Mouse (Mus musculus) layer of hippocampus, adult 2 months (tissue): Measurements from ENCODE around the gene Pcnx2. TPM values are rescaled to one million over a fixed set of nuclear protein-coding genes. Genes with fewer than 3 reads are reported as not detected.

ENCODE experiments used
- DNase-seq, 2 experiments: peaks; one replicate each; pipeline ENCODE4 v3.0.0; 2022; ENCODE audit warnings: low spot score in 2 of 2
- H3K27ac ChIP-seq: fragments of 200-600 bp; 2 replicates; pipeline ENCODE4 v1.8.1; 2022
- H3K4me3 ChIP-seq: fragments of 200-600 bp; 2 replicates; pipeline ENCODE4 v1.8.1; 2022; ENCODE audit warnings: mild to moderate bottlenecking
- CTCF ChIP-seq: fragments of 200-600 bp; conservative IDR thresholded peaks from 2 replicates; pipeline ENCODE4 v1.8.1; 2022; ENCODE audit warnings: antibody characterized with exemption, mild to moderate bottlenecking, moderate library complexity
- total RNA-seq, 2 experiments: library from RNA; stranded (reverse); gene quantifications; 2 replicates each; pipeline ENCODE4 v1.2.3; 2021

Pcnx2 gene
- total RNA-seq, 2 experiments from 2014 or later: 66.8 to 69.1 TPM

DNA sequence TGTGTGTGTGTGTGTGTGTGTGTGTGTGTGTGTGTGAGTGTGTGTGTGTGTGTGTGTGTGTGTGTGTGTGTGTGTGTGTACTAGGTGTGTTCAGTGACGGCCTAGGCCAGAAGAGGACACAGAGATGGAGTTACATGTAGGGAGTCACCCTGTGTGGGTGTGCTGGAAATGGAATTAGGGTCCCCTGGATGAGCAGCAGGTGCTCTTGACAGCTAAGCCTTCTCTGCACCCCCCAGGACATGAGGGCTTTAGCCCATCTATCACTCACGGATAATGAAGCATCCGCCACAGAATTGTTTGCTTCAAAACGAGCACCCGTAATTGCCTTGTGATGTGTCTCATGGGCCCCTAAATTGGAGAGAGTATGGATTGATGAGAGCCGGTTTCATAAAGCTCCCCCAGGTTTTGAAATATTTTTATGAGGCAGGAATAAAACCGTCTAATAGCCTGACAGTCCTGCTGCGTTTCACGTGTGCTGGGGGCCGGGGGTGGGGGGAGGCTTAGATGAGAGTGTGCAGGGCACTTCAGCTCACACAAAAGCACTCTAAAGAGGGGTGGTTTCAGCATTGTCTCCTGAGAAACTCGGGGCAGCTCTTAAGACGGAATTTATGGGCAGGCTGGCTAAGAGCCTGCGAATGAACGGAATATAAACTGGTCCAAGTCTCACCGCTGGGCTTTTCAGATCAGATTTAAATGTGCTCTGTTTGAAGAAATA lies 54.8 kb downstream of the Pcnx2 start:
- Histone ChIP-seq H3K4me3 (no peak overlapping the region), H3K27ac (no peak overlapping the region)
- no peak for DNase-seq
- TF ChIP-seq CTCF: no peak

GRCm38 (mm10) chr8:125842158-125842557 lies 56.0 kb downstream of the Pcnx2 start:
- TF ChIP-seq CTCF: no peak

DNA sequence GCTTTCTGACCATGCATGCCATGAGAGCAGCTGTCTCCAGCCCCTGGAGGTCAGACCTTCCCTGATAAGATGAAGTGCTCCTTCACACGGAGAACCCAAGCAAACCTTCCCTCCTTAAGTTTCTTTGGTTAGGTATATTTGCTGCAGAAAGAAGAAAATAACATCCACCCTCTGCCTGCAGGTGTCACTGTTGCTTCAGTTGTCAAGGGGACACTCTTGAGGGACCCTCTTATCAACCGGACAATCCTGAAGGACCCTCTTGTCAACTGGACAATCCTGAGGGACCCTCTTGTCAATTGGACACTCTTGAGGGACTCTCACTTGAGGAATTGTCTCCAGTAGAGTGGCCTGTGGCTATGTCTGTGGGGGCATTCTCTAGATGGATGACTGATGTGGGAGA lies 73.4 kb downstream of the Pcnx2 start:
- TF ChIP-seq CTCF: peak; percentile 75
- no peak for DNase-seq
- peak overlapping the region; percentile 81 for H3K27ac ChIP-seq
- no peak overlapping the region for H3K4me3 ChIP-seq

More at GRCm38 (mm10) chr8:125842158-125842557, 56.0 kb downstream of the Pcnx2 start:
- Histone ChIP-seq H3K4me3 (no peak overlapping the region), H3K27ac (no peak overlapping the region)
- DNase-seq: no peak

DNA sequence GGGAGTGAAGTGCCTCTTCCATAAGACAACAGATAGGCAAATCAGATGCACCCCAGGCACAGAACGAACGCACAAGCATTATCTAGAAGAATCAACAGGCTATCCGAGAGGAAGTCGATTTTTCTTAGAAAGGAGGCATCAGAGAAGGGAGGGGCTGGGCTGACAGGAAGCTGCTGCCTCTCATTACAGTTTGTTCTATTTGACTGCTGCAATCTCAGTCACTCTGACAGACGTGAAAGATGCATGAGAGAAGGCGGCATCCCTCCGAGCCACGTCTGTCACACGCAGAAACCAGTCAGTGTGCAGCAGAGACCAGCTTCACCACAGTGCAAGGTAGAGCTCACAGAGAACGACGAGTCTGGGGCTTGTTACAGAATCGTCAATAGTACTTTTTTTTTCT lies 74.4 kb downstream of the Pcnx2 start:
- Histone ChIP-seq H3K4me3 (no peak overlapping the region), H3K27ac (peak overlapping the region; percentile 81)
- no peak for TF ChIP-seq CTCF
- peak; percentile 60 to 79 for DNase-seq

DNA sequence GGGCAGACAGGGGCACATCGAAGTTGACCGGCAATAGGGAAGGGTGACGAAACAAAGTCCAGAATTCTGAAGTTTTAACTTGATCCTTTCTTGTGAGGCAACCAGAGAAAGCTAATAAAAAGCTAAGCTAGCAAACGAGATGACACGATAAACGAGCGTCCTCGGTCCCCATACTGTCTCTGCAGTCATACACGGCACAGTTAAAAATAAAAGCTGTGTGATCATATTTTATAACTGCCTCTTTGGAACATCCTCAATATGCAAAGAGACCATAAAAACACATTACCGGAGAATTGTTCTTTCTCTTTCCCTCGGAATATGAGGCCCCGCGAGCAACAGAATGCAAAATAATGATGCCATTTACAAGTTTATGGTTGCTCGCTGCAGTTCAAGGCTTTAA lies 76.1 kb downstream of the Pcnx2 start:
- no peak for DNase-seq
- no peak for TF ChIP-seq CTCF
- Histone ChIP-seq H3K4me3 (no peak overlapping the region), H3K27ac (peak overlapping the region; percentile 81; the same call in 1 of the 2 replicates)

DNA sequence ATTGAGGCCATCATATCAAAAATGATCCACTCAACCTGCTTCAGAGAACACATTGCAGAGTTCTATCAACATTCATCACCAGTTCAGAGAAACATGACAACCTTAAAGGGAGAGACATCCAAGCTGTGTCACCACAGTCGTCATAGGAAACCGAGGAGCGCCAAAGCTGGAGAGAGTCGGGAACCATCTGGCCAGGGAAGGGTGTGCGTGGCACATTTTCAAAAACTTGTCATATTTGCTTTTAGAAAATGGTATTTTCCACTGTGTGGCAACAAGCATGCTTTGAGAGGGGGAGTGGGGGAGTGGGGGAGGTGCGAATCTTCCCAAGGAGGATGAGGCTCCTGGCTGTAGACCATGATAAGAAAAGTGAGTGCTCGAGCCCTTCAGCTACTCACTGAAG lies 78.3 kb downstream of the Pcnx2 start:
- TF ChIP-seq CTCF: no peak
- H3K27ac ChIP-seq: peak overlapping the region; percentile 84
- peak; percentile 81 to 84 for DNase-seq
- H3K4me3 ChIP-seq: no peak overlapping the region

GRCm38 (mm10) chr8:125818796-125819195 lies 79.3 kb downstream of the Pcnx2 start:
- Histone ChIP-seq H3K4me3 (no peak overlapping the region), H3K27ac (peak overlapping the region; percentile 84)
- no peak for TF ChIP-seq CTCF
- no peak for DNase-seq

- no peak for DNase-seq
- Histone ChIP-seq H3K27ac (no peak overlapping the region), H3K4me3 (no peak overlapping the region)
- TF ChIP-seq CTCF: no peak
Observed at GRCm38 (mm10) chr8:125816742-125817141, 81.4 kb downstream of the Pcnx2 start.

GRCm38 (mm10) chr8:125808826-125809225 lies 89.3 kb downstream of the Pcnx2 start:
- DNase-seq: peak; percentile 57 to 80
- TF ChIP-seq CTCF: no peak
- Histone ChIP-seq H3K4me3 (no peak overlapping the region), H3K27ac (peak overlapping the region; percentile 86)

DNA sequence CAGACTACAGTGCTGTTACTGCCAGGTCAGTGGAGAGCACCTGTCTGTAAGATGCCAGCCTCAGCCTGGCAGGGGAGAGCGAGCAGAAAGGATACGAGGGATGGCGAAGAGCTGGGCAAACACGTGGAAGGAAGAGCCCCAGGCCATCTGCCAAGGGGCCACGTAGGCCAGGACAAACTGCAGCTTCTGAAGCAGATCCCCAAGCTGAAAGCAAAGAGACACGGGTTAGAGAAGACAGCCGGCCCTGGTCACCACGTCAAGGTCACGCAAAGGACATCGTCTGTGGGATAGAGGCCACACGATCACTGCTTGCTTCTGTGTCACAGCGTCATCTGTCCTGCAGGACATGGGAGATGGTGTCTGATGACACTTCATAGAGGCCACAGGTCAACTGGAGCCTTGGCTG lies 90.2 kb downstream of the Pcnx2 start:
- no peak for TF ChIP-seq CTCF
- DNase-seq: no peak
- Histone ChIP-seq H3K4me3 (no peak overlapping the region), H3K27ac (peak overlapping the region; percentile 59)

GRCm38 (mm10) chr8:125806459-125806858 lies 91.7 kb downstream of the Pcnx2 start:
- peak overlapping the region; percentile 59 for H3K27ac ChIP-seq
- no peak overlapping the region for H3K4me3 ChIP-seq
- TF ChIP-seq CTCF: no peak
- peak in 1 of 2 experiments; percentile 45 for DNase-seq

DNA sequence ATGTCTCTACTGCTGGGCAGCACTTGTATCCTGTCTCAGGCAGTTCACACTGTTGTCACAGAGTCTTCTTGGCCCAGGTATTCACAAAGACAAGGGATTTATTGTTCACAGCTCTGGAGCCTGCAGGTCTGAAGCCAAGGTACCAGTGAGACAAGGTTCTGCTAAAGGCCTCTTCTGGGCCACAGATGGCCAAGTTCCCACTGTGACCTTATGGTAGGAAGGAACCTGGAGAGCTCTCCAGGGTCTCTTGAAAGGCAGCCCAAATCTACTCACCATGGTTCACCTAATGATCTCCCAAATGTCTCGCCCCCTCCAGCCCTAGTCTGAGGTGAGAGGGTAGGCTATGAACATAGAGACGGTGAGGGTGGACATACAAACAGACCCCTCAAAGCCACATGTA lies 101.1 kb downstream of the Pcnx2 start:
- DNase-seq: no peak
- H3K27ac ChIP-seq: no peak overlapping the region
- TF ChIP-seq CTCF: no peak
- H3K4me3 ChIP-seq: no peak overlapping the region

- Histone ChIP-seq H3K4me3 (no peak overlapping the region), H3K27ac (no peak overlapping the region)
- TF ChIP-seq CTCF: no peak
- DNase-seq: no peak
Observed at GRCm38 (mm10) chr8:125795341-125795740, 102.8 kb downstream of the Pcnx2 start.

DNA sequence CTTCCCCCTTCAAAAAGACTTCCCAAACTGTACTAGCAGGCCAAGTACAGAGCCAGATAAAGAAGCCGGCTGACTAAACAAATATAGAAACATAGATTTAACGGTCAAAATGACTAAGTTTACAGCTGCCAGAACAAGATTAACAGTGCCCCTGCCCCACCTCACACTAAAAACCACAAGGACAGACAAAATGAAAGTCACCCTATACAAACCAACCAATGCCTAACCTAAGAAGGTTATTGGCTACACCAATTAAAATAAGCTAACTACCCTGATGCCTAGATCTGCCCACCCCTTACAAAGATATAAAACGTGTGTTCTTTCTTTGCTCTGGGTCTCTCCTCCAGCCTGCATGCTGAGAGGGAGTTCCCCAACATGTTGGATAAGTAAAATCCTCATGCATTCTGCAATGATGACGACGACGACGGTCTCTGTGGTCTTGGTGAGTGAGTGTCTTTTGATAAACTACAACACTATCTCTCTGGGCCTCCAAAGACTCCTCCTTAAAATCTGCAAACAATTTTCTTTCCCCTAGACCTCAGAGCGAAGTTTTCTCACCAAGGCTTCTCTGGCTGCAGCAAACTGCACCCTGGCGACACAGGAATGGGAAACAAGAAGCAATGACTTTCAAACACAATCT lies 105.2 kb downstream of the Pcnx2 start:
- TF ChIP-seq CTCF: no peak
- DNase-seq: no peak
- no peak overlapping the region for H3K4me3 ChIP-seq
- no peak overlapping the region for H3K27ac ChIP-seq
